Comparison of ENCODE assay signal across 27 mouse cellular contexts in genomic region chr11:116396276-116396933, GRCm38 (mm10). TPM values are rescaled to one million over a fixed set of nuclear protein-coding genes. Genes with fewer than 3 reads are reported as not detected.
A peak's percentile ranks its signal among the peaks of the same experiment; 100 is the strongest.
DNase-seq lines count a peak whose midpoint lies in the region; ATAC-seq lines count a peak whose summit lies in the region.
"Had no signal": no experiment of that assay in that cellular context is flagged by ENCODE, and none has a peak within 500 bp of the region (broad histone marks: within the 10 kb centered on the region; RNA-seq: fewer than 3 reads in every experiment).

No protein-coding gene starts in this region.

- H3K9ac ChIP-seq in embryonic facial prominence, embryonic 13.5 days = peak overlapping the region; percentile 11; the same call in 1 of the 2 replicates
- H3K9ac ChIP-seq in lung, embryonic 16.5 days (ENCODE audit: low read length) = no peak overlapping the region
- H3K9ac ChIP-seq: forebrain, embryonic 13.5 days; heart, embryonic 13.5 days; intestine, embryonic 15.5 days; limb, embryonic 12.5 days; neural tube, embryonic 15.5 days had no signal

- no peak overlapping the region for H3K4me3 ChIP-seq in embryonic facial prominence, embryonic 13.5 days
- no peak overlapping the region for H3K4me3 ChIP-seq in embryonic facial prominence, embryonic 10.5 days
- H3K4me3 ChIP-seq in lung, embryonic 16.5 days (ENCODE audit: low read length) = no peak overlapping the region
- no peak overlapping the region for H3K4me3 ChIP-seq in limb, embryonic 10.5 days
- H3K4me3 ChIP-seq: forebrain, embryonic 13.5 days; heart, embryonic 13.5 days; intestine, embryonic 15.5 days; limb, embryonic 12.5 days; megakaryocyte, embryonic 14.5 days; neural tube, embryonic 15.5 days had no signal

- no peak for ATAC-seq in embryonic facial prominence, embryonic 13.5 days (ENCODE audit: insufficient number of reproducible peaks, insufficient read depth, low FRiP score, low TSS enrichment, low read depth)
- ATAC-seq in lung, embryonic 16.5 days (ENCODE audit: low read depth) = peak; percentile 41; the same call in 1 of the 2 replicates
- ATAC-seq: forebrain, embryonic 13.5 days; hindbrain, embryonic 16.5 days; intestine, embryonic 15.5 days; Patski had no signal

- peaks cover 15% of the 10 kb centered on the region for H3K36me3 ChIP-seq in embryonic facial prominence, embryonic 13.5 days
- peaks cover 15% of the 10 kb centered on the region for H3K36me3 ChIP-seq in embryonic facial prominence, embryonic 10.5 days (replicated peaks)
- no peaks in the 10 kb centered on the region for H3K36me3 ChIP-seq in lung, embryonic 16.5 days (ENCODE audit: control insufficient read depth, insufficient read depth, low read length)
- peaks cover 24% of the 10 kb centered on the region for H3K36me3 ChIP-seq in limb, embryonic 10.5 days
- H3K36me3 ChIP-seq: intestine, embryonic 15.5 days had no signal

- no peak overlapping the region for H3K4me2 ChIP-seq in embryonic facial prominence, embryonic 13.5 days
- no peak overlapping the region for H3K4me2 ChIP-seq in lung, embryonic 16.5 days (ENCODE audit: low read depth, low read length)
- H3K4me2 ChIP-seq: forebrain, embryonic 13.5 days; heart, embryonic 13.5 days; intestine, embryonic 15.5 days; limb, embryonic 12.5 days; liver, embryonic 11.5 days; neural tube, embryonic 15.5 days had no signal

- H3K4me1 ChIP-seq in embryonic facial prominence, embryonic 13.5 days = peaks cover 7% of the 10 kb centered on the region; the same call in 1 of the 2 replicates
- H3K4me1 ChIP-seq in embryonic facial prominence, embryonic 10.5 days = peaks cover 9% of the 10 kb centered on the region
- H3K4me1 ChIP-seq in lung, embryonic 16.5 days (replicated peaks; ENCODE audit: control insufficient read depth, insufficient read depth, low read length) = peaks cover 2% of the 10 kb centered on the region; the same call in 1 of the 2 replicates
- H3K4me1 ChIP-seq in limb, embryonic 10.5 days = peaks cover 4% of the 10 kb centered on the region; the same call in 1 of the 2 replicates
- H3K4me1 ChIP-seq: limb, embryonic 12.5 days had no signal

- H3K9me3 ChIP-seq in embryonic facial prominence, embryonic 13.5 days = no peaks in the 10 kb centered on the region
- no peaks in the 10 kb centered on the region for H3K9me3 ChIP-seq in embryonic facial prominence, embryonic 10.5 days
- no peaks in the 10 kb centered on the region for H3K9me3 ChIP-seq in lung, embryonic 16.5 days (ENCODE audit: control insufficient read depth, low read length)
- H3K9me3 ChIP-seq in limb, embryonic 10.5 days (replicated peaks) = no peaks in the 10 kb centered on the region
- H3K9me3 ChIP-seq: forebrain, embryonic 13.5 days; heart, embryonic 13.5 days; intestine, embryonic 15.5 days; limb, embryonic 12.5 days; megakaryocyte, embryonic 14.5 days; neural tube, embryonic 15.5 days had no signal

- no peak for DNase-seq in embryonic facial prominence, embryonic 10.5 days (ENCODE audit: low spot score)
- peak; percentile 33 for DNase-seq in kidney, postnatal 10 days
- DNase-seq in kidney, adult 9 months = no peak
- no peak for DNase-seq in lung, postnatal 4 days
- peak; percentile 51 for DNase-seq in naive thymus-derived CD4-positive, alpha-beta T cell, adult 2 months (ENCODE audit: low read depth)
- no peak for DNase-seq in limb, embryonic 10.5 days (ENCODE audit: low spot score)
- DNase-seq: adrenal gland, postnatal 14 days; cerebellum, adult 11-12 months; cerebellum, postnatal 14 days; gastrocnemius, postnatal 14 days; heart, postnatal 10 days; kidney, adult 8-10 months; lung, postnatal 36 days; midbrain, embryonic 14.5 days; retina, postnatal 1 day; right cerebral cortex, postnatal 14 days had no signal

- H3K27me3 ChIP-seq in embryonic facial prominence, embryonic 13.5 days = no peaks in the 10 kb centered on the region
- no peaks in the 10 kb centered on the region for H3K27me3 ChIP-seq in embryonic facial prominence, embryonic 10.5 days (replicated peaks; ENCODE audit: low read depth, poor library complexity, severe bottlenecking)
- H3K27me3 ChIP-seq in lung, embryonic 16.5 days (ENCODE audit: control insufficient read depth, insufficient read depth, low read depth, low read length) = no peaks in the 10 kb centered on the region
- no peaks in the 10 kb centered on the region for H3K27me3 ChIP-seq in limb, embryonic 10.5 days (ENCODE audit: low read depth, poor library complexity, severe bottlenecking)
- H3K27me3 ChIP-seq: forebrain, embryonic 13.5 days; heart, embryonic 13.5 days; intestine, embryonic 15.5 days; limb, embryonic 12.5 days; neural tube, embryonic 15.5 days; Patski had no signal

- no peak overlapping the region for H3K27ac ChIP-seq in embryonic facial prominence, embryonic 13.5 days
- H3K27ac ChIP-seq in embryonic facial prominence, embryonic 10.5 days (replicated peaks) = no peak overlapping the region
- peak overlapping the region; percentile 5; the same call in 1 of the 2 replicates for H3K27ac ChIP-seq in lung, embryonic 16.5 days (ENCODE audit: low read length)
- no peak overlapping the region for H3K27ac ChIP-seq in limb, embryonic 10.5 days
- H3K27ac ChIP-seq: forebrain, embryonic 13.5 days; heart, embryonic 13.5 days; intestine, embryonic 15.5 days; limb, embryonic 12.5 days; neural tube, embryonic 15.5 days had no signal

- WGBS in embryonic facial prominence, embryonic 13.5 days = 90% methylated on average over 11 of the region's 11 CpGs
- WGBS in embryonic facial prominence, embryonic 10.5 days = 89% methylated on average over 11 of the region's 11 CpGs
- 60% methylated on average over 11 of the region's 11 CpGs for WGBS in lung, embryonic 16.5 days
- 91% methylated on average over 11 of the region's 11 CpGs for whole genome bisulfite sequencing in limb, embryonic 10.5 days

RNA-seq across cellular contexts. Expression of gene Rnf157, which starts 16.4 kb away (rescaled TPM):
- 10.2 and 16.5 TPM in 2 replicates for polyA plus RNA-seq in embryonic facial prominence, embryonic 13.5 days (2015; fragmentation: Nextera tagmentation; extraction: Ambion mirVana)
- 12.7 and 15.7 TPM in 2 replicates for polyA plus RNA-seq in embryonic facial prominence, embryonic 10.5 days (2016; fragmentation: Nextera tagmentation; extraction: Ambion mirVana)
- polyA plus RNA-seq in lung, embryonic 16.5 days (2015; fragmentation: Nextera tagmentation; extraction: Ambion mirVana) = 3.5 and 4.0 TPM in 2 replicates
- 11.1 and 18.3 TPM in 2 replicates for polyA plus RNA-seq in limb, embryonic 10.5 days (2016; fragmentation: Nextera tagmentation; extraction: Ambion mirVana)

RNA-seq across cellular contexts. Expression of gene Ubald2, which starts 37.5 kb away (rescaled TPM):
- polyA plus RNA-seq in embryonic facial prominence, embryonic 13.5 days (2015; fragmentation: Nextera tagmentation; extraction: Ambion mirVana) = 26.4 and 35.2 TPM in 2 replicates
- polyA plus RNA-seq in embryonic facial prominence, embryonic 10.5 days (2016; fragmentation: Nextera tagmentation; extraction: Ambion mirVana) = 43.7 and 46.4 TPM in 2 replicates
- 41.3 and 43.2 TPM in 2 replicates for polyA plus RNA-seq in lung, embryonic 16.5 days (2015; fragmentation: Nextera tagmentation; extraction: Ambion mirVana)
- 44.1 and 51.8 TPM in 2 replicates for polyA plus RNA-seq in limb, embryonic 10.5 days (2016; fragmentation: Nextera tagmentation; extraction: Ambion mirVana)

Comparison
In these comparisons a context has a peak if more than half of its experiments do, and no peak if none do; other contexts are left out.
1. DNase-seq: peak in kidney, postnatal 10 days (single experiment) and naive thymus-derived CD4-positive, alpha-beta T cell, adult 2 months (single experiment); none in embryonic facial prominence, embryonic 10.5 days (single experiment), kidney, adult 9 months (single experiment), lung, postnatal 4 days (0 of 2) and limb, embryonic 10.5 days (single experiment).